Mouse (Mus musculus): ENCODE measurements around the gene Sema4b.

GRCm38 (mm10) chr7:80203638-80204096 lies 17.0 kb downstream of the Sema4b start:
- no peak for TF ChIP-seq POLR2A (IDR thresholded peaks at IDR 0.05; ENCODE audit: extremely low read depth, insufficient read depth, low read length)
- no peak for TF ChIP-seq CTCF (IDR thresholded peaks at IDR 0.05; ENCODE audit: extremely low read depth, insufficient read depth, low read length)

Data from cortical plate, adult 2 months (tissue).